Mouse (Mus musculus) cerebellum, adult 8-10 months (tissue): ENCODE data around the gene Nagpa.

Experiments
- DNase-seq: peaks from one replicate; pipeline ENCODE4 v3.0.0; 2022

Gene Nagpa

GRCm38 (mm10) chr16:5186234-5186633 lies 17.6 kb downstream of the Nagpa start:
- DNase-seq, result peak; percentile 63

- DNase-seq, result no peak
Observed at GRCm38 (mm10) chr16:5185691-5186090, 18.1 kb downstream of the Nagpa start.

GRCm38 (mm10) chr16:5184956-5185355 lies 18.9 kb downstream of the Nagpa start:
- DNase-seq, result peak; percentile 45

DNA sequence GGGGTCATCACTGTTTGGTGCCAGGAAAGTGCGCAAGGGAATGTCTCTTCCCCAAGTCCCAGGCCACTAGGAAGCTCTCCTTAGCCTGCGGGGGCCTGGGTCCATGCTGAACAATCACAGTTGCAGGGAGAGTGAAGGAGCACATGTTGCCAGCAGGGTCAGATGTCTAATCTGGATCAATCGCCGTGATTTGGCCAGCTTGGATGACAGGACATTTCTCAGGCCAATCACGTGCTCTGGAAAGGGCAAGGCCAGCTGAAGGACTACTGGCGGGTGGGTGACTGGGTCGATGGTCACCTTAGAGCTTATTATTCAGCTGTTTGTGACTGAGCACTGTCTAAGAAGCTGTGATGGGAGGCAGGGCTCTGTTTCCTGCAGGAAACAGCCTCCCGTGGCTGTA lies 19.7 kb downstream of the Nagpa start:
- no peak for DNase-seq

DNA sequence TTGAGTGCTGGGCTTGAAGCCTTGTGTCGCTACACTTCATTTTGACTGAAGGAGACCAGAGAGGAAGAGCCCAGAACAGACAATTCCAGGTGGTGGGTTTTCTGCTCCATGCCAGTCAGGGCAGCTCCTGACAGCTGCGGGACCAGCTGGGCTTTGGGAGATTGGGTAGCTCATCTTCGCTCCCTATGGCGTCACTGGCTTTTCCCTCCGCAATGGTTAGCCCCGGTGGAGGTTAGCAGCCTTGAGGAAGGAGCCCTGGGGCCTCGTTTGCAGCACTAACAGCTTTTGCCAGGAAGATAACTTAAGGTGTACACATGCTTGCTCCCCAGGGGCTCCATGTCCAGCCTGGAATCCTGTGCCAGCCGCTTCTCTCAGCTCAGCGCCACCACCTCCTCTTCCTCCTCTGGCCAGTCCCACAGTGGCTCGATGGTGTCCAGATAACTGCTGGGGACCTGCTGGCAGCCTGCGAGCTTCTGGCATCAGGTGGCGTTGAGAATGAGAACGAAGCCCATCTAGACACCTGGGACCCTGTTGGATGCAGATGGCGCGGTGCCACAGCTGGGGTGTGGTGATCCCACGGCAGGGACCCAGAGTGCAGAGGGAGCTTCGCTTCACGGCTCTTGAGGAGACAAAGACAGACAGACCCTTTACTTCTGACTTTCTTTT lies 20.4 kb downstream of the Nagpa start:
- peak; percentile 39 for DNase-seq

- no peak for DNase-seq
Observed at GRCm38 (mm10) chr16:5172636-5173035, 31.2 kb downstream of the Nagpa start.

GRCm38 (mm10) chr16:5168829-5169228 lies 35.0 kb downstream of the Nagpa start:
- DNase-seq, result no peak

DNA sequence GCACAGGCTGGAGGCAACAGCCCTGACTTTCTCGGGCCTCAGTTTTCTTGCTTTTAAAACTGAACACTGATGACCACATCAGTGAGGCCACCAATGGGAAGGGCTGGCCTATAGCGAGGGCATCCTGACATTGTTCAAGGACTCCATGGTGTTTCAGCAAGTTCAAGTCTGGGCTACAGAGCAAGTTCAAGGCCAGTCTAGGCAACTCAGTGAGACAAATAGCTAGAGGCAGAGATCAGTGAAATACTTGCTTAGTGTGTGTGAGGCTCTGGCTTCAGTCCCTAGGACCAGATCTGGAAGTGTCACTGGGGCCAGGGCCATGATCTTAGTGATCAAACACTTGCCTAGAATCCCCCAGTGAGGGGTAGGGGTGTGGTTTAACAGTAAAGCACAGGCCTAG lies 35.8 kb downstream of the Nagpa start:
- no peak for DNase-seq

DNA sequence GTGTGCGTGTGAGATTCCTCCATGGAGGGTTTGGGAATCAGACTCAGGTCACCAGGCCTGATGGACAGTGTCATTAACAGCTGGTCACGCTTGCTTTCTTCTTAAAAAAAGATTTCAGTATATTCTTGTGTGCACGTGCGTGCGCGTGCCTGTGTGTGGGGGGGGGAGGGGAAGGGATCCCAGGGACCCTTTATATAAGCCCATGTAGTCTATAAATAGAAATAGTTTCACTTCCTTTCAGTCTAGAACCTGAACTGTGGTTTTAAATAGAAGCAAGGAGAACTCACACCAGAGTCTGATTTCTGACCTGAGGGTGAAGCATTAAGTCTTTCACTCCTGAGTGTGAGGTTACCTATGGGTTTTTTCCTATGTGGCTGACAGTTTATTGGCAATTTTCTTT lies 39.5 kb downstream of the Nagpa start:
- no peak for DNase-seq

GRCm38 (mm10) chr16:5159248-5159647 lies 44.6 kb downstream of the Nagpa start:
- DNase-seq, result no peak

GRCm38 (mm10) chr16:5157113-5157512 lies 46.7 kb downstream of the Nagpa start:
- no peak for DNase-seq

DNA sequence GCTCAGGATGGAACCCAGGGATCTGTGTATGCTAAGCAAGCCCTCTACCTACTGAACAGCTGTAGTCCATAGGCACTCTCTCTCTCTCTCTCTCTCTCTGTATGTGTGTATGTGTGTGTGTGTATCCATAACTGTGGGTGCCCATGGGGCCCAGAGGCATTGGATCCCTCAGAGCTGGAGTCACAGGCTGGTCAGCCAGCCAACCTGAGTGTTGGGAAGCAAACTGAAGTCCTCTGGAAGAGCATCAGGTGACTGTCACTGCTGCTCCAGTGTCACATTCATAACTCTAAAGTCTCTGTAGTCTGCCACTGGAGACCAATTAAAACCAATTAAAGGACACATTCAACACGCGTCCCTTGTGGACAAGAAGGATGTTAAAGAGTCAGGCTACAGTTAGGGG lies 47.3 kb downstream of the Nagpa start:
- no peak for DNase-seq

- no peak for DNase-seq
Observed at GRCm38 (mm10) chr16:5155014-5155413, 48.8 kb downstream of the Nagpa start.

DNA sequence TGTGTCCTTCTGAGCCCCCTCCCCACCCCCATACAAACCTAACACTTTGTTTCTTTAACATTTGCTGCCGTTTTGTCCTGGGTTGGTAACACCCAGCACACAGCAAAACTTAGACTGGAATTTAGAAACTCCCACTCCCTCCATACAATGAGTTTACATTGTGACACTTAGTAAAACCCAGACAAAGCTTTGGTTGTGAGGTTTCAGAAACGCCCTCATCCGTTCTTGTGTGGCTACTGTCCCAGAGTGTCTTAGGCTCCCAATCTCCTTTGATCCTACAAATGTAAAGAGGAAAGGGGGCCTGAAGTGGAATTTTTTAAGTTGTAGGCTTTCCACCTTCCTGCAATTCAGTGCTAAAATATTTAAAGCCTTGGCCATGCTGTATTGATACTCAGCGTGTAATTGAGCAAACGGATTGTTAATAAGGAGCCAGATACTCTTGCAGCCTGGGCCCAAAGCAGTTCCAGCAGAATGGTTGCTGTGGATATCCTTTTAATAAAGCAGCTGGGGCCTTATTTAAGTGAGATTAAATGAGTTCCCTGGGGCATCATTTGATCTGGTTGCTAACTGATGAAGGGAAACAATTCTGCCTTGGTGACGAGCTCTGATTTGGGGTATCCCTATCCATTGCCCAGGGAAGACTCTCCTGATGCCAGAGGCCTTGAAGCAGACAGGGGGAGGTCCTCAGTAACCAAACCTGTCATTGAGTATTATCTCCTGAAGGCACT lies 50.3 kb downstream of the Nagpa start:
- no peak for DNase-seq

DNA sequence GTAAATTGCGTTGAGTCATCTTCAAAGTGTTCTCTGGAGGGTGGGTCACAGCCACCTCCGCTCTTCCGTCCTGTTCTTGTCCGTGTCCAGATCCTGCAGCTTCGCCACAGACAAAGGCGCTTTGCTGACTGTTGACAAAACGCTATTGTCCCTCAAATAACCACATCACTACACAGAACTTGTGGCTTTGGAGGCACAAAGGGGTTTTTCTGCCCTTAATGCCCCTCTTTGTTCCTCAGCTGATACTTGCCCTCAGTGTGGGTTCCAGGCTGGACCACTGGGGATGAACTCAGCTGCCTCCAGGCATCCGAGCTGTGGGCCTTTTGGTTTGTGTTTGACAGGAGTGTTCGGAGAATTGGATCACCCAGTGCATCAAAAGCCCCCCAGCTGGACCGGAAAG lies 53.3 kb downstream of the Nagpa start:
- no peak for DNase-seq

DNA sequence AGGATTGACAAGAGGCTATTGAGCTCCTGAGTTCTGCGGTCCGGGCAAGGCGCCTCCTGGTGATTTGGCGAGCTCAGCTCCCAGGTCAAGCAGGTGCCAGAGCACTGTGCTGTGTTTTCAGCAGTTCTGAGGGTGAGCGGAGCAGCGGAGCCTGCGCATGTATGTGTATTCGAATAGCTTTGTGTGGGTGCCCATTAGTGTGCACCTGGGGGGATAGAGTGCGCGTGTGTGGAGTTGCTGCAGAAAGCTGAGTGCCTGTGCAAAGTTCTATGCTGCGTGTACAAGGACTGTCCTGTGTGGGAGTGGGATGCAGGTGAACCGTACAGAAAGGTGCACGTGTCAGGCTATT lies 56.8 kb downstream of the Nagpa start, which contains the start of gene Sec14l5:
Sec14l5 (plus strand) TSS at position 73 of the 349 bp plus-strand sequence.
- DNase-seq, result no peak

- DNase-seq, result peak; percentile 57
Observed at GRCm38 (mm10) chr16:5146367-5147036, 57.3 kb downstream of the Nagpa start.

GRCm38 (mm10) chr16:5145570-5145969 lies 58.2 kb downstream of the Nagpa start:
- peak; percentile 81 for DNase-seq
